Mouse (Mus musculus) CH12.LX (cell line): ENCODE measurements at regions not wholly inside any gene's neighbourhood (a gene's known extent, or its start where the extent isn't known, plus 50 kb on each side); places are given as distances from the start of the nearest gene placed in this dataset.
A peak's percentile ranks its signal among the peaks of the same experiment; 100 is the strongest.

Experiments used
- DNase-seq: peaks from one replicate; pipeline ENCODE4 v3.0.0-alpha.2; 2013; ENCODE audit errors: extremely low read depth
- H3K27ac ChIP-seq: 2 replicates; pipeline ENCODE4 v1.5.1; 2012; ENCODE audit warnings: low read depth, mild to moderate bottlenecking, control low read depth, moderate library complexity; ENCODE audit not compliant: insufficient read depth
- H3K27me3 ChIP-seq: replicated peaks from 2 replicates; pipeline ENCODE3; 2012; ENCODE audit warnings: inconsistent platforms
- H3K36me3 ChIP-seq, 2 experiments: replicated peaks in 1 of 2; 2 replicates each; pipeline versions ENCODE3 to v1.6.1; 2012; ENCODE audit warnings: inconsistent platforms in 1 of 2, low read length in 1 of 2, mild to moderate bottlenecking in 1 of 2, mixed read lengths in 1 of 2, moderate library complexity in 1 of 2; ENCODE audit not compliant: control insufficient read depth in 1 of 2, insufficient read depth in 1 of 2
- H3K4me1 ChIP-seq, 2 experiments: 2 replicates each; pipeline ENCODE4 v1.6.1; 2012; ENCODE audit warnings: inconsistent platforms in 1 of 2, moderate library complexity in 1 of 2; ENCODE audit not compliant: insufficient read depth in 2 of 2, control insufficient read depth in 1 of 2
- H3K4me2 ChIP-seq: 2 replicates; pipeline ENCODE4 v1.6.1; 2012; ENCODE audit warnings: low read depth, mild to moderate bottlenecking, control low read depth; ENCODE audit not compliant: poor library complexity, insufficient read depth, severe bottlenecking
- H3K4me3 ChIP-seq, 3 experiments: fragments of 150-350 bp in 1 of 3; sonication (generic) in 1 of 3; replicated peaks in 1 of 3; 2 replicates each; pipeline versions ENCODE3 to v1.5.1; 2011 to 2012; ENCODE audit warnings: low read depth in 2 of 3, low read length in 2 of 3, mild to moderate bottlenecking in 2 of 3, moderate library complexity in 2 of 3, control low read depth in 1 of 3, improper control_type of control experiment in 1 of 3, inconsistent platforms in 1 of 3, mixed read lengths in 1 of 3; ENCODE audit not compliant: poor library complexity in 1 of 3
- H3K79me2 ChIP-seq: replicated peaks from 2 replicates; pipeline ENCODE4 v1.6.1; 2012; ENCODE audit warnings: mild to moderate bottlenecking, moderate library complexity; ENCODE audit not compliant: control insufficient read depth, poor library complexity, insufficient read depth, severe bottlenecking; ENCODE audit errors: extremely low read depth
- H3K9ac ChIP-seq: 2 replicates; pipeline ENCODE4 v1.6.1; 2012; ENCODE audit warnings: low read depth, mild to moderate bottlenecking, control low read depth, moderate library complexity; ENCODE audit not compliant: insufficient read depth
- H3K9me3 ChIP-seq: replicated peaks from 2 replicates; pipeline ENCODE3; 2012; ENCODE audit warnings: low read length, inconsistent platforms, mixed read lengths
- CHD1 ChIP-seq: IDR thresholded peaks from 2 replicates; pipeline ENCODE4 v1.6.1; 2012; ENCODE audit warnings: low read depth, low read length, improper control_type of control experiment, inconsistent platforms
- CTCF ChIP-seq, 2 experiments: IDR thresholded peaks in 1 of 2; conservative IDR thresholded peaks in 1 of 2; 2 replicates each; pipeline ENCODE4 v1.5.1; 2011 to 2012; ENCODE audit warnings: low read depth in 2 of 2, low read length in 2 of 2, improper control_type of control experiment in 1 of 2, inconsistent platforms in 1 of 2, mild to moderate bottlenecking in 1 of 2, moderate library complexity in 1 of 2
- EP300 ChIP-seq: IDR thresholded peaks from 2 replicates; pipeline ENCODE4 v1.6.1; 2011; ENCODE audit warnings: low read length, improper control_type of control experiment
- ETS1 ChIP-seq: conservative IDR thresholded peaks from 2 replicates; pipeline ENCODE4 v1.6.1; 2012; ENCODE audit warnings: low read depth, mild to moderate bottlenecking, inconsistent platforms, low read length, improper control_type of control experiment, moderate library complexity
- IRF4 ChIP-seq: IDR thresholded peaks from 2 replicates; pipeline ENCODE4 v1.6.1; 2014; ENCODE audit warnings: low read depth, mild to moderate bottlenecking, inconsistent platforms, low read length, improper control_type of control experiment
- JUN ChIP-seq: IDR thresholded peaks from 2 replicates; pipeline ENCODE4 v1.6.1; 2011; ENCODE audit warnings: low read depth, mild to moderate bottlenecking, low read length, improper control_type of control experiment, moderate library complexity; ENCODE audit not compliant: insufficient read depth
- KAT2A ChIP-seq: IDR thresholded peaks from 2 replicates; pipeline ENCODE4 v1.6.1; 2012; ENCODE audit warnings: low read length, improper control_type of control experiment, inconsistent platforms; ENCODE audit not compliant: insufficient replicate concordance
- MAX ChIP-seq: IDR thresholded peaks from 2 replicates; pipeline ENCODE4 v1.6.1; 2011; ENCODE audit warnings: low read length, improper control_type of control experiment
- MAZ ChIP-seq: IDR thresholded peaks from 2 replicates; pipeline ENCODE4 v1.6.1; 2012; ENCODE audit warnings: low read depth, mild to moderate bottlenecking, inconsistent platforms, low read length, improper control_type of control experiment, moderate library complexity
- MEF2A ChIP-seq: IDR thresholded peaks from 2 replicates; pipeline ENCODE4 v1.6.1; 2014; ENCODE audit warnings: low read depth, mild to moderate bottlenecking, inconsistent platforms, low read length, improper control_type of control experiment, borderline replicate concordance
- MXI1 ChIP-seq: IDR thresholded peaks from 2 replicates; pipeline ENCODE4 v1.6.1; 2011; ENCODE audit warnings: mild to moderate bottlenecking, low read depth, low read length, improper control_type of control experiment
- NRF1 ChIP-seq: IDR thresholded peaks from 2 replicates; pipeline ENCODE4 v1.6.1; 2014; ENCODE audit warnings: low read depth, mild to moderate bottlenecking, inconsistent platforms, low read length, improper control_type of control experiment, moderate library complexity
- PAX5 ChIP-seq: IDR thresholded peaks from 2 replicates; pipeline ENCODE4 v1.6.1; 2012; ENCODE audit warnings: low read length, inconsistent platforms, mixed read lengths
- POLR2A ChIP-seq: IDR thresholded peaks from 2 replicates; pipeline ENCODE4 v1.6.1; 2011; ENCODE audit warnings: low read depth, mild to moderate bottlenecking, improper control_type of control experiment, low read length
- POLR2AphosphoS2 ChIP-seq: IDR thresholded peaks from 2 replicates; pipeline ENCODE4 v1.6.1; 2011; ENCODE audit warnings: low read depth, low read length, improper control_type of control experiment
- RAD21 ChIP-seq: IDR thresholded peaks from 2 replicates; pipeline ENCODE4 v1.6.1; 2011; ENCODE audit warnings: low read depth, mild to moderate bottlenecking, low read length, improper control_type of control experiment, moderate library complexity
- SMC3 ChIP-seq: IDR thresholded peaks from 2 replicates; pipeline ENCODE4 v1.6.1; 2011; ENCODE audit warnings: low read depth, low read length, improper control_type of control experiment
- TBP ChIP-seq: conservative IDR thresholded peaks from 2 replicates; pipeline ENCODE4 v1.6.1; 2011; ENCODE audit warnings: low read depth, low read length, improper control_type of control experiment
- UBTF ChIP-seq: IDR thresholded peaks from 2 replicates; pipeline ENCODE4 v1.6.1; 2012; ENCODE audit warnings: low read depth, mild to moderate bottlenecking, inconsistent platforms, low read length, improper control_type of control experiment, moderate library complexity
- USF2 ChIP-seq: conservative IDR thresholded peaks from 2 replicates; pipeline ENCODE4 v1.6.1; 2011; ENCODE audit warnings: low read depth, low read length, improper control_type of control experiment
- ZC3H11A ChIP-seq: IDR thresholded peaks from 2 replicates; pipeline ENCODE4 v1.6.1; 2012; ENCODE audit warnings: low read depth, mild to moderate bottlenecking, inconsistent platforms, low read length, improper control_type of control experiment
- ZMIZ1 ChIP-seq: IDR thresholded peaks from 2 replicates; pipeline ENCODE4 v1.6.1; 2012; ENCODE audit warnings: low read depth, mild to moderate bottlenecking, inconsistent platforms, low read length, improper control_type of control experiment
- dilution Hi-C: fragments of 300-500 bp; cut with MboI; formaldehyde crosslinking; loops from 2 replicates; pipeline ENCODE4 v1.14.3; 2020; ENCODE audit warnings: low sequenced_read_pairs; ENCODE audit not compliant: extremely low pct_unique_long_range_greater_than_20kb, extremely low pct_ligation_motif_present
- in situ Hi-C: fragments of 300-500 bp; cut with MboI; formaldehyde crosslinking; loops from 3 replicates; pipeline ENCODE4 v1.14.3; 2019; ENCODE audit warnings: low sequenced_read_pairs, low pct_ligation_motif_present, low pct_unique_long_range_greater_than_20kb, mixed read lengths

- Histone ChIP-seq H3K27ac (no peak overlapping the region), H3K4me3 (no peak overlapping the region), H3K4me1 (peaks cover 0 to 3% of the 10 kb centered on the region in 2 experiments; a peak in 1 of 4 replicates), H3K79me2 (no peaks in the 10 kb centered on the region), H3K4me2 (no peak overlapping the region), H3K27me3 (no peaks in the 10 kb centered on the region), H3K36me3 (peaks cover 0 to 7% of the 10 kb centered on the region in 2 experiments), H3K9ac (no peak overlapping the region), H3K9me3 (no peaks in the 10 kb centered on the region)
- in situ Hi-C loops (no loop called here), dilution Hi-C loops (no loop called here)
- DNase-seq = peak; percentile 15
- TF ChIP-seq POLR2AphosphoS2 (no peak), IRF4 (no peak), CTCF (conservative IDR thresholded peaks at IDR 0.05 in 1 of 2, IDR thresholded peaks at IDR 0.05 in 1 of 2; ENCODE audit: low read depth in 2 of 2, low read length in 2 of 2) (no peak), ZMIZ1 (no peak), RAD21 (no peak), PAX5 (no peak), ETS1 (no peak), EP300 (no peak), MEF2A (no peak), JUN (no peak), MAZ (no peak), KAT2A (no peak), USF2 (no peak), CHD1 (no peak), SMC3 (no peak), TBP (no peak), POLR2A (no peak), UBTF (no peak), MAX (no peak), NRF1 (no peak)
These were observed 54.8 kb upstream of the Ccdc88a start for GRCm38 (mm10) chr11:29318699-29319098.

GRCm38 (mm10) chr11:29310584-29310983, 62.9 kb upstream of the Ccdc88a start:
- TF ChIP-seq ZC3H11A (no peak), IRF4 (no peak), MXI1 (no peak), UBTF (no peak)
- Histone ChIP-seq H3K9me3 (no peaks in the 10 kb centered on the region), H3K79me2 (no peaks in the 10 kb centered on the region), H3K4me2 (no peak overlapping the region), H3K36me3 (peaks cover 0 to 4% of the 10 kb centered on the region in 2 experiments), H3K4me3 (peak overlapping the region in 1 of 3 experiments; percentile 21), H3K27ac (no peak overlapping the region), H3K27me3 (no peaks in the 10 kb centered on the region), H3K4me1 (peaks cover 8 to 25% of the 10 kb centered on the region in 2 experiments; a peak in 3 of 4 replicates), H3K9ac (no peak overlapping the region)
- DNase-seq = peak; percentile 51
- dilution Hi-C loops (no loop called here), in situ Hi-C loops (no loop called here)
